Mouse (Mus musculus): Measurements from ENCODE around the gene Atxn1.

Atxn1 gene

DNA sequence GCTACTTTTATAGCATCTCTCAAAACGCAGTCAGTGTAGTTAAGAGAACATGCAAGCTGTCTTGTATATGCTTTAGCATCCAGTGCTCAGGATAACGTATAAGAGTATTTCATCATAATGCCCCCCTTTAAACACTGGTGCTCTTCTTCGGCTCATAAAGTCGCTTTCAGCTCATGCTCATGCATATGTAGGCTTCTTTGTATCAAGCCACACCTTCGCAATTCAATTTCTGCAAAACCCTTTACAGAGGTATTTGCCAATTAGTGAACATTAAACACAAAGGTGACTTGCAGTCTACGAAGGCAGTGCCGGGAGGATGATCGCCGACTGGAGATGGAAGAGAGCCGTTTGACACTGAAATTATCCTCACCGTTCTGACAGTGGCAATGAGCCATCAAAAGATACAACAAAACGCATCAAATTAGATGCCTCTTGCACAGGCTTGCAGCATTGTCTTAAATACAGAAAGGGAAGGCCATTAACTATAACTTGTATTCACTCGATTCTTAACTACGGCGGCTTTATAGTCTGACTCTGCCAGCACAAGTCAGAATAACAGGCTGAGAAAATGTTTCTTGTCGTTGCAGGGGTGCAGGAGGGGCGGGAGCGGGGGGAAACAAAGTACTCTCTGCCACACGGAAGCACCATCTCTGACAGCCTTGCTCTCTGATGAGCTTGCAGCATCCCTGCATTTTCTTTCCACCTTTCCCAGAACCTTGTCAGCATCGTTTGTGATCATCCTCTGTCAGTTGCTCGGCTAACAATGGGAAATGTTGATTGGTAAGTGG lies 191.2 kb downstream of the Atxn1 start:
- DNase-seq (ENCODE audit: low spot score) = no peak

DNA sequence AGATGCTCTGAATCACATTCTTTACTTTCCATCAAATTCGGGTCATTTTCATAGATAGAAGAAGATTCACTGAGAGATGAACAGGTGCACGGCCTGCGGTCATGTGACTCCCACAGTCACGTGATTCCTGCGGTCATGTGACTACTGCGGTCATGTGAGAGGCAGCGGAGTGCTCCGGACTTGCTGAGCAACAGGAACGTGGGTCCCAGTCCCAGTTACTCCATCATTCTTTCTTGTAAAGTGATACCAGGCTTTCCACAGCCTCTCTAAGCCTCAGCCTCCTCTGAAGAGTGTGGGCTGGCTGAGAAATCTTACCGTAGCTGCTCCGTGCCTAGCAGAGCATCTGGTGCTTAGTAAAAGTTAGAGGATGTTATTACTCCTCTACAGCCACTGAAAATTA lies 195.1 kb downstream of the Atxn1 start:
- no peak for DNase-seq (ENCODE audit: low spot score)

DNA sequence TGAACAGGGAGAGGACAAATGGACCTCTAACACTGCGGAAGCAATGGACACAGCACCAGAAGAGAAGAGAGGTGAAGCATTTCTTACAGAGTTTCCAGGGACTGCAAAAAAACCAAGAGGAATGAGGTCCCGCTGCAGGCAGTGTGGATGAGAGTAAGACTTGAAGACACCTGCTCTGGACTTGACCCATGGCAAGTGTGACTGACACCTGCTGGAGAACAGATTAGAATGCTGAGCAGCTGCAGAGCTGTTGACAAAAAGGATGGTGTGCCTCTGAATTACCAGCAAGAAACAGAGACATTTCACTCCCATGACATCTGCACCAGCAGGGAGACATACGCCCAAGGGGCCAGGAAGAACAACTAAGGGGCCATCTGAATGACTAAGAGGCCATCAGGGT lies 196.6 kb downstream of the Atxn1 start:
- DNase-seq (ENCODE audit: low spot score) = no peak

DNA sequence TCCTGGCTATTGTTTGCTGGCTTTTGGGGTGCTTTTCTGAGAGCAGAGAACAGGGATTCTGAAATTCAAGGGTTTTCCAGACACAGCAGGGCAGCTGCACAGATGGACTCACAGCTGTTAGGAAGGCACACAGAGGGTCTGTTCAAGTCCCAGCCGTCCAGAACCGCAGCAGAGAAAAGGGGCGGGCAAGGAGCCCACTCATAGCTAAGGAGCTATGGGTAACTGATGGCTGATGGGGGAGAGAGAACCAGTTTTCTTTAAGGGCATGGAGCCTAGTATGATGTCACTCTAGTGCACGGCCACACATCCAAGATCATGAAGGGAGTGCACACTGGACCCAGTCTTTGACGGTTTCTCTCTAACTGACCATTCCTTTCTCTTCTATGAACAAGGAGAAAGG lies 200.5 kb downstream of the Atxn1 start:
- DNase-seq (ENCODE audit: low spot score) = no peak

DNA sequence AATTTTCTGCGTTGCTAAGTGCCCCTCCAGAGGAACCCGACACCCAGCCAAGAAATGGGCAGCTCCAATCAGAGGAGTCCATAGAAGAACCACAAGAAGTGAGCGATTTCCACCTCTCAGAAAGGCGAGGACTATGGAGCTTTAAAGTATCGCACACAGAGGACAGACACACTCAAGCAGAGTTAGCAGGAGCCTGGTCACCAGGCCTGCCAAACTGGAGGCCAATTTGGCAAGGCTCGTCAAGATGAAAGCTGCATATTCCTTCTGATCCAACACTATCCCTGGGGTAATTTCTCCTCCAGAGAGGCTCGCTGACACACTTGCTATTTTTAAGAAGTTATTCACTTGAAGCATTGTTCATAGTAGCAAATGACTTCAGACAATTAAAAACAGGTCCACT lies 202.5 kb downstream of the Atxn1 start:
- DNase-seq (ENCODE audit: low spot score) = no peak

DNA sequence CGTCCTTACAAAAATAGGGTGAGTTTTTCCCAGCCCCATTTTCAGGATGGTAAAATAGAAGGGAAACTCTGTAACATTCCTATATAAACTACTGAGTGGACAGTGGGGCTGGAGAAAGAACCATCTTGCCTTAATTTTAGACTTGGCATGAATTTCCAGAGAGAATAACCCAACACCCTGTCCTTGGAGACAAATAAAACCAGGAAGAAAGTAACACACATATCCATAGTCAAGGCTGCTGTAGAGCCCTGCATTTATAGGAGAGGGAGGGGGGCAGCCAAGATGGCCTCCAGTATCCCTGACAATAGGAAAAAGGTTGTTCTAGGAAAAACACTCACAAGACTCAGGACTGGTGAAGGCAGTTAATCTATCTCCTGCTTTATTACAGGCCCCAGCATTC lies 210.3 kb downstream of the Atxn1 start:
- no peak for DNase-seq (ENCODE audit: low spot score)

DNA sequence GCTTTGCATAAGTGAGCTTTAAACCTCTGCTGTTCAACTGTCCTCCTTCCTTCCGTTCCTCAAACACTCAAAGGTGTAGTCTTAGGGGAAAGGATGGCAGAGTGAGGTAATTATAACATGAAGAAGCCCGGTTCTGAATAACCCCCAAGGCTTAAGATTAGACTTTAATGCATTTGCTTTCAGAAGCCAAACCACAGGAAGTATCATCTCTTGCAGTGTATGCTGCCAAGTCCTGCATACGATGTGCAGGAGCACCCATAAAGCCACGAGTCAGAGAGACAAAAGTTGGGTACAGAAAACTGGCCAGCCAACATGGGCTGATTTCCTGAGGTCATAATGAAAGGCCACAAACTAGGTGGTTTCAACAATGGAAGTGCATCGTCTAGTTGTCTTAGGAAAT lies 212.3 kb downstream of the Atxn1 start:
- no peak for DNase-seq (ENCODE audit: low spot score)

DNA sequence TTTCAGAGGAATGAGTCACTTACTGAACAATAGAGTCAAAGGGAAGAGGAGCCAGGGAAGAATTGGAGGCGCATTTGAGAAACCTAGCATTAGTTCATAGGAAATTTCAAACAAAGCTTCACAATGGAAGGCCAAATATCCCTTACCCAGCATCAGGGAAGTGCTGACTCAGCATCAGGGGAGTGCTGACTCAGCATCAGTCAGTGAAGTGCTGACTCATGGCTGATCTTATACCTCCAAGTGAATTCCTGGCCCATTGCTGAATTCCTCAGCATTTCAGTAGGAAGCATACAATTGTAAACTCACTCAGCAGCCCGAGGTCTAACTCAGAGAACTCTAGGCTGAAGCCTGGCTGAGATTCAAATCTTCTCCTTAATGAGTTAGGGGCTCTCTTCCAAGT lies 213.6 kb downstream of the Atxn1 start:
- DNase-seq (ENCODE audit: low spot score) = no peak

DNA sequence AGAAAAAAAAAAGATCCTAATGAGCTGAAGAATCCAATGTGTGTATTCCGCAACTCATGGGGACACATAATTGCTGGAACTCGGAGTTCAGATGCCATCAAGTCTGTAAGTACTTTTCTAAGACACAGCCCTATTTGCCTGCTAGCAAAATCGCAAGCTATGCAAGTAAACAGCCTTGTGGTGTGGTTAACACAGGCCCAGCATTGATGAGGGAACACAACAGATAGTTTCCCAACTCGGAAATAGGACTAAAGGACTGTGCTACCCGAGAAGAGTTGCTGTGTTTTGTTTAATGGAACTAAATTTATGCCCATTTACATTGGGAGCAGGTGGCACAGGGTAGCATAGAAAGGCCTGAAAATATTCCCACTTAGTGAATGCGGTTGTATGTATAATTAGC lies 214.2 kb downstream of the Atxn1 start:
- no peak for DNase-seq (ENCODE audit: low spot score)

DNA sequence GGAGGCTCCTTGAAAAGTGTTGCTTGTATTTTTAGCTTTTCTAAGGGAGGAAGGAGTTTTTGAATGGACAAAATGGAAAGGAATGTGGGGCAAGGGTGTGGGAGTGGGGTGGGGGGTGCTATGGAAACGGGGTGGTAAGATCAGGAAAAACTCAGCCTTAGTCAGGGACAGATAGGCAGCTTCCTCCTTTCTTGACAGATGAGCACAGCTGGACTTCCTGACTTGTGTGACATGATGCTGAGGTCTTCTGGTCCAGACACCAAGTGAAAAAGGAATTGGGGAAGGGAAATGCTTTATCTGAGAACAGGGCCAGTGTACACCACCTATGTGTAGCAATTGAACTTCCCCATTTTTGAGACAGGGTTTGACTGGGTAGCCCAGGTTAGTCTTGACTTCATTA lies 214.9 kb downstream of the Atxn1 start:
- DNase-seq (ENCODE audit: low spot score) = no peak

DNA sequence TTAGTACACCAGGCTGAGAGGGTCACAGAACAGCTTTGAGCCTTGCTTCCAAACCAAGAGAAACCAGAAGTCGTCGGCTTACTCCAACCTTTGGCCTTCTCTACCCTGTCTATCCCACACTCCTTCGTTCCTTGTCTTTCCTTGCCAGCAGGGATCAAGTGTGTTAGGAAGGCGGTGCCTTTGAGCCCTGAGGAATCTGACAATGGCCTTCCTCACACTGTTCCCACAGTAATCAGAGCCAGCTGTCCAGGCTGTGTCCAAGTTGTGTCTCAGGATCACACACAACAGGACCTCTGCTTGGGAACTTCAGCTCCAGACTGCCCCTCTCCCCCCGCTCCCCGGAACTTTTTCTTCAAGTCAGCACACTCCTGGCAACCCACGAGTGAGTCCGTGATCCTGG lies 215.6 kb downstream of the Atxn1 start:
- DNase-seq (ENCODE audit: low spot score) = no peak

DNA sequence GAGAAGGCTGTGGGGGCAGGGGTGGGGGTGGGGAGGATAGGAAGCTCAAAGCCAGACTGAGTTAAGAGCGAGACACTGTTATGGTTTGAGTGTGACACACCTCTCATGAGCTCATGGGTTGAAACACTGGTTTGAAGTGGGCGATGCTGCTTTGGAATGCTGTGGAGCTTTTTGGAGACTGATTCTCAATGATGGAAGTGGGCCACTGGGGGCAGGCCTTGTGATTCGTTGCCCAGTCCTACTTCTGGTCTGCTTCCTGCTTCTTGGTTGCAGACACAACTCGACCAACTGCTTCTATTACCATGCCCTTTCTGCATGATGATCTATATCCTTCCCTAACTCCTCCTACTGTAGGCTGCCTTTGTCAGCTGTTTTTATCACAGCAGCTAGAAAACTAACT lies 216.1 kb downstream of the Atxn1 start:
- no peak for DNase-seq (ENCODE audit: low spot score)

DNA sequence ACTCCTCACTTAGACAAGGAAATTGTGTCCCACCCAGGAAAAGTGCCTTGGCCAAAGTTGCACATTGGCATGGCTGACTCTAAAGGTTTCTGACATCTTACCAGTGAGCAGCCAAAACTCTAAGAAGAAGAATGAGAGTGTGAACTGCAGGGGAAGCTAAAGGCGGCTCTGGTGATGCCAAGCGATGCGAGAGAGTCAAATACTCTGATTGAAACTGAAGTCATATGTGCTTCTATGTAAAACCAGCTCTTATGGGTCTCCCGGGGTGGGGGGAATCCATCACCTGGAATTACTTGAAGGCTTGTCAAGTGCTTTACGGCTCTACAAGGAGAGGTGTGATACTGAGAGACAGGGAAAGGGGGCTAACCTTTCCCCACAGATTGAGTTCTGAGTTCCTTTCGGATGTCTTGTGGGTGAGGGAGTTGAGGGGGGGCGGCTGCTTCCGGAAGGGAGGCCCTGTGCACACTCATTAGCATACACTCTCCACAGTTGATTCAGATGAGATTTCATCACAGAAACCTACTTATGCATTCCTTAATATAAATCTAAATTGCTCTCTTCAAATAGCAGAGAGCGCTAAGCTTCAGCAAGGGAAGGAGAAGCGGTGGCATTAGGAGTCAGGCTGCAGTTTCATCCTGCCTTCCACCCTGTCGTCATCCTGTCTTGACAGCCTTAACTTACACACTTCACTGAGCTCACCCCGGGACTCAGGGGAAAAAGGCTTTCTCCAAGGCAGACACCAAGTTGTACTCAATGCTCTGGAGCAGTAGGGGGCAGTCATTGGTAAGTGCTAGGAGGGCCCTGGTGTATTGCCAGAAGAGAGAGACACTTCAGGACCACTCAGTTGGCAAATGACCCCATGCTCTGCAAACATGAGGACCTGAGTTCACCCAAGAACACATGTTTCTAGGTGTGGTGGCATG lies 218.7 kb downstream of the Atxn1 start:
- DNase-seq (ENCODE audit: low spot score) = no peak

DNA sequence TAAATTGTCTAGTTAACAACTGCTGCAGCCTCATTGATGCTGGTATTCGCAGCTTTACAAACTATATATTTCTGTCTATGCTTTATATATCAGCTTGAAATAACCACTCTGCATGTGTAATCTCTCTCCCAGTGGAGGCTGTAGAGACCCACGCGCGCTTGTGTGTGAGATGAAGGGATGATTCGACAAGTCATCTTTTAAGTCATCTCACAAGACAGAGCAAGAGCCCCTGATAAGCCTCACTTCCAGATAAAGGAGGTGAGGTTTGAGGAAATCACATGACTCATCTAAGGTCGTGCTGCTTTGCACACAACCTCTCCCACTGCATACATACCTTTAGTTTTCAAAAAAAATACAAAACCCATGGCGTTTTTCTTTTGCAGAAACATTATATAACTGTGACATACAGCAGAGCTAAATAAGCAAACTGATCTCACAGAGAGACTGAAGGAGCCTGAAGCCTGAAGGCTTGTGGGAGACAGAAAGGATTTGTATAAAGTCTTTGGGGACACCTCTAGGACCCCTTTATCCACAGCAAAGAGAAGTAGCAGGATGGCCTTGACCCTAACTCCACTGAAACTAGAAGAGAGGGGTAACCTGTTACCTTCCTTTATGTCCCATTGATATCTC lies 219.9 kb downstream of the Atxn1 start:
- no peak for DNase-seq (ENCODE audit: low spot score)

DNA sequence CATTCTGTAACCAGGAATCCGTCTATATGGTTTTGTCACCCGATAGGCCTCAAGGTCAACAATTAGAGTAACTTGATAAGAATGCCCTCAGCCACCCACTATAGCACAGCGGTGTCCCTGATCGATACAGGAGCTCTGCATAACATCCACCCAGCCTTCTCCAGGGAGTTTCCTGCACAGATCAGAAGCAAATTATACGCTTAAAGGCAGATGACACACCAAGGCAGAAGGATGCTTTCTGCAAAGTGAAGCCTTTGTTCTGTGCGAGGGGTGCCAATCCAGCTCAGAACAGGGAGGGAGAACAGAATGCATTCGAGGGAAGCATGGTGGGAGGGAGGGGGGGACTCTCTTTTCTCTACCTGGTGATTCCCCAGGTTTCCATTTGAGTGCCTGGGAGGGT lies 221.0 kb downstream of the Atxn1 start:
- DNase-seq (ENCODE audit: low spot score) = no peak

DNA sequence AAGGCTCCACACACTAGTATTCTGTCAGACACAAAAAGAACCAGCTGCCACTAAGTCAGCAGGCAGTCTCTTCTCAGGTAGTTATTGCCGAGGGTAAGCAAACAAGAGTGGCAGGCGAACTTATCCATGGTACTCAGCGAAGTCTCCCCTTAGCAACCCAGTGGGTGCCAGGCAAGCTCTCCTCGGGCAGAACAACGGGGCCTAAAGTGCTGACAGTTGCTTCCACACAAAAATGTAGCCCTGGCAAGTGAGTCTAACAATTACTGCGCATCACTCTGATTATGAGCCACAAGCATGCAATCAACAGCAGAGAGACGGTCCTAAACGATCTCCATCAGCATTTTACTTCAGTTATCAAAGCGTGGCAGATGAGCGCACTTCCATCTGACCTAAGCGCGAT lies 224.4 kb downstream of the Atxn1 start:
- DNase-seq (ENCODE audit: low spot score) = no peak

DNA sequence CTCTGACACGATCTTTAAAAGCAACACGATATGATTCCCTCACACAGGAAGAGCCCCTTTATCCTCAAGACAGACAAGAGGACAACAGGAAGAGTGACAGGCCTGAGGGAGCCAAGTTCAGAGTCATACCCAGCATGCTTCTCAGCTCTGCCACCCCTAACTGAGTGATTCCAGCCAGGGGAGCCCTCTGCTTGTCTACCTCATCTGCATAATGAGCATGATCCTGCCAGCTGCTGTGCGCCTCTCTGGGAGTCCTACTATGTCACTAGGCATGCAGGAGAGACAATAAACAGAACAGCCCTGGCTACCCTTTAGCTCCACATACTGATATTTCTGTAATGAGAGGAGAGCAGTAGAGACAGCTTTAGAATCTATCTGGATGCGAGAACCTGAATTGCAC lies 228.6 kb downstream of the Atxn1 start:
- DNase-seq (ENCODE audit: low spot score) = no peak

DNA sequence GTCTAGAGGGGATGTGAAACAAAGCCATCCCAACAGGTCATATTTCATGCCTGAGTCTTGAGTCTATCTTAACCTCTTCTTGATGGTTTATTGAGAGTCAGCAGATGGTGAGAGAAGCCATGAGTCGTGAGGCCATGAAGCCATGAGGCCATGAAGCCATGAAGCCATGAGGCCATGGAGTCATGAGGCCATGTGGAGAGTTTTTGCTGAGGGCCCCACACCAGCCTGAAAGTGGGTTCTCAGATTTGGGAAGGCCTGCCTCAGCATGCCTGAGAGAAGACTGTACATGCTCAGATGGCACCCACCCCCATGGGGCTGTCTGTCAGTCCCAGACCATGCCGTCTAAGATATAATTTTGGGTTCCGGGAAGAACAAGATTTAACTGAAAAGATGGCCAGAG lies 229.0 kb downstream of the Atxn1 start:
- no peak for DNase-seq (ENCODE audit: low spot score)

DNA sequence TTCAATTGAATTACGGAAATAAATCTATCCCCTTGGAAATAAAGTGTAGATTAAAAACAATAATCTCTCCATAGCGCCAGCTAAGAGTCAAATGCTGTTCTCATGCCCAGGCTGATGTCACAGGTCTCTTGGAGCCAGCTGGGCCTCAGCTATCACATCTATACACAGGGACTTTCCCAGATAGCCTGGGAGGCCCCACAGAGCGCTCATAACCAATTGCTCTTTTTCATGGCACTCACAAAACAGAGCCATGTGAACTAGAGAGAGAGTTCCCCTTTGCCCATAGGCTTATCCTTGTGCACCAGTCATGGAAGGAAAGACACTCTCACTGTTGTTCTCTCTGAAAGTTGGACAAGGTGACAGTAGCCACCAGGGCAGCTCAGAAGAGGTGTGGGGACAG lies 230.3 kb downstream of the Atxn1 start:
- no peak for DNase-seq (ENCODE audit: low spot score)

DNA sequence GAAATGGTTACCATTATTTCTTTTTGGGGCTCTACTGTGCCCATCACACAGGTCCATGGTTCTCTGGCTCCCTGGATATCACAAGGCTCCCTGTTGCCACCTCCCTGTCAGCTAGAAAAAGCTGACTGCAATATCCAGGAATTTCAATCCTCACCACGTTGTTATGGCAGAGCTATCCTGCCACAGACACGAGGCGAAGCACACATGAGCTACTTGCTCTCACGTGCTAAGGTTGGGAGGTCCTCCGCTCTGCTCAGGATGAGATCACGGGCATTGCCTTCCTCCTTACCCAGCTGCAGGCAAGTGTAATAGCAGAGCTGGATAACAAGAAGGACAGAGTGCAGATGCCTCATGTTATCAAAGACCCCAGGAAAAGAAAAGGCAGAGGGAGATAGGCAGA lies 232.2 kb downstream of the Atxn1 start:
- DNase-seq (ENCODE audit: low spot score) = no peak

DNA sequence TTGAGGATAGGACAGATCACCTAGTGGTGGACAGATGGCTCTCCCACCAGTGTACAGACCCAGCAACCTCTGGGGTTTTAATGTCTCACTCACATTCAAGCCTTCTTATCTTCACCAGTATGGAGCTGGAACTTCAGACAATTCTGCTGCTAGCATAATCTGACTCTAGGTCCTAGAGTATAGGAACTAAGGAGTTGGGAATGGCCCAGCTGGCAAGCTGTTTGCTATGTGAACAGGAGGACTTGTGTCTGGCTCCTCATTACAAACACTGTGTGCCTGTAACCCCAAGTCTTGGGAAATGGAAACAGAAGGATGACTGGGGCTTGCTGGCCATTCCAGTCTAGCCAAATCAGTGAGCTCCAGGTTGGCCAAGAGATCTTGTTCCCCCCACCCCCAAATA lies 237.9 kb downstream of the Atxn1 start:
- DNase-seq (ENCODE audit: low spot score) = no peak

DNA sequence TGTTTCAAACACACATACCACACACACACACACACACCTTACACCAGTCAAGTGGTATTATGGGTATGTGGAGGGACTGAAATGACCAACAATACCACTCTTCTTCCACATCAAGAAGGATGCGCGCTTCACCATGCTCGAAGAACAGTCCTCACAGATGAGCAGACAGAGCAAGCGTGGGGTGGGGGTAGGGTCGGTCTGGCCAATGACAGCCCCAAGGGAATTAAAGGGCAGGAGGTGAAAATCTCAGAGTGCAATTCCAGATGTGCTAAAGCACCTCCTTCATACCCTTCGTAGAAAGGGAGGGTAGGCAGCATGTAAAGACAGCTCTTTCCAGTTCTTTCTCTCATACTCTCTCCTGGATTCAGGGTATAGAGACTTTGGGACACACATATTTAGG lies 238.6 kb downstream of the Atxn1 start:
- DNase-seq (ENCODE audit: low spot score) = no peak
